Mouse (Mus musculus) midbrain, embryonic 14.5 days (tissue): ENCODE results near the gene Atg2a. TPM values are rescaled to one million over a fixed set of nuclear protein-coding genes. Genes with fewer than 3 reads are reported as not detected.
"Not testable (repeated sequence)": the region's sequence is repeated elsewhere in the genome, so short reads cannot be mapped to it uniquely, and the experiment has no call there.

Source experiments
- ATAC-seq: fragments of 200-750 bp; cut with Nextera tagmentation; 2 replicates; pipeline ENCODE4 v1.8.0; 2017; ENCODE audit warnings: moderate number of reproducible peaks, moderate library complexity; ENCODE audit not compliant: low FRiP score, low TSS enrichment
- DNase-seq: peaks from one replicate; pipeline ENCODE4 v3.0.0-alpha.2; 2015
- H3K27ac ChIP-seq: fragments of 300-500 bp; sonication (generic); replicated peaks from 2 replicates; pipeline ENCODE4 v1.5.1; 2014; ENCODE audit warnings: mild to moderate bottlenecking, low read depth, low read length, moderate library complexity
- H3K27me3 ChIP-seq: fragments of 300-500 bp; sonication (generic); 2 replicates; pipeline ENCODE4 v1.6.1; 2014; ENCODE audit warnings: low read length, control low read depth, mixed read lengths; ENCODE audit not compliant: control insufficient read depth, insufficient read depth
- H3K36me3 ChIP-seq: fragments of 300-500 bp; sonication (generic); 2 replicates; pipeline ENCODE4 v1.6.1; 2014; ENCODE audit warnings: low read length, control low read depth; ENCODE audit not compliant: control insufficient read depth, insufficient read depth
- H3K4me1 ChIP-seq: fragments of 300-500 bp; sonication (generic); 2 replicates; pipeline ENCODE4 v1.6.1; 2014; ENCODE audit warnings: mild to moderate bottlenecking, antibody characterized with exemption, low read length, control low read depth; ENCODE audit not compliant: control insufficient read depth, insufficient read depth
- H3K4me2 ChIP-seq: fragments of 300-500 bp; sonication (generic); 2 replicates; pipeline ENCODE4 v1.6.1; 2014; ENCODE audit warnings: mild to moderate bottlenecking, low read length, moderate library complexity
- H3K4me3 ChIP-seq: fragments of 300-500 bp; sonication (generic); replicated peaks from 2 replicates; pipeline ENCODE4 v1.5.1; 2014; ENCODE audit warnings: low read depth, low read length
- H3K9ac ChIP-seq: fragments of 300-500 bp; sonication (generic); replicated peaks from 2 replicates; pipeline ENCODE4 v1.6.1; 2014; ENCODE audit warnings: mild to moderate bottlenecking, low read length, moderate library complexity
- H3K9me3 ChIP-seq: fragments of 300-500 bp; sonication (generic); 2 replicates; pipeline ENCODE4 v1.6.1; 2016; ENCODE audit warnings: low read length, control low read depth, mixed read lengths; ENCODE audit not compliant: control insufficient read depth
- WGBS: fragments of 180-500 bp; shearing (Covaris S2); extraction: QIAGEN DNeasy Blood & Tissue Kit; methylation state at CpG from one replicate; pipeline ENCODE4 v1.1.7; 2014; 5-methylcytosine and 5-hydroxymethylcytosine counted together
- polyA plus RNA-seq: library from polyadenylated mRNA; unstranded; fragments of >200 nt; fragmentation: Nextera tagmentation; extraction: Ambion mirVana; gene quantifications from 2 replicates; pipeline ENCODE4 v1.2.1, GENCODE M21; 2014

Gene Atg2a
- polyA plus RNA-seq, 1 experiment from 2014 or later = 15.4 TPM

DNA sequence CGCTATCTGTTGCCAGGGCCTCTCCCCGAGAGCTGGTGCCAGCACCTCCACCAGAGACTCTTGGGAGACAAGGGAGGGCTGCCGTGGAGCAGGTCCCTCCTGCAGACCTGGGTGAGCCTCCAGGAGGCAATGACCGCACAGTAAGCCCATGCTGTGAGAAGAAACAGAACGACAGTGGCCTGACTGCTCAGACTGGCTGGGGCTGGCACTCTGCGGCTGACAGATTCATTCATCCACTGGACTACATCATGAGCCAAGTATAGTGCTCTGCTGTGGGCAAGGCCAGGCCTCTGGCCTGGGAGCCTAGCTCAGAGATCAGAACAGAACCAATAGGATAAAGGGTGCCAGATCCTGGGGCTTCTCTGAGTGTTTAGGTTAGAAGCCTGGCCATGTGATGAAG lies 62.4 kb downstream of the Atg2a start:
- no peak overlapping the region for H3K4me2 ChIP-seq
- WGBS = 82% methylated on average over 6 of the region's 6 CpGs
- DNase-seq (no peak), ATAC-seq (no peak)
- peaks cover 18% of the 10 kb centered on the region for H3K36me3 ChIP-seq
- H3K9me3 ChIP-seq = no peaks in the 10 kb centered on the region
- H3K27me3 ChIP-seq = no peaks in the 10 kb centered on the region
- H3K4me3 ChIP-seq = no peak overlapping the region
- H3K27ac ChIP-seq = no peak overlapping the region
- H3K9ac ChIP-seq = no peak overlapping the region
- no peaks in the 10 kb centered on the region for H3K4me1 ChIP-seq

DNA sequence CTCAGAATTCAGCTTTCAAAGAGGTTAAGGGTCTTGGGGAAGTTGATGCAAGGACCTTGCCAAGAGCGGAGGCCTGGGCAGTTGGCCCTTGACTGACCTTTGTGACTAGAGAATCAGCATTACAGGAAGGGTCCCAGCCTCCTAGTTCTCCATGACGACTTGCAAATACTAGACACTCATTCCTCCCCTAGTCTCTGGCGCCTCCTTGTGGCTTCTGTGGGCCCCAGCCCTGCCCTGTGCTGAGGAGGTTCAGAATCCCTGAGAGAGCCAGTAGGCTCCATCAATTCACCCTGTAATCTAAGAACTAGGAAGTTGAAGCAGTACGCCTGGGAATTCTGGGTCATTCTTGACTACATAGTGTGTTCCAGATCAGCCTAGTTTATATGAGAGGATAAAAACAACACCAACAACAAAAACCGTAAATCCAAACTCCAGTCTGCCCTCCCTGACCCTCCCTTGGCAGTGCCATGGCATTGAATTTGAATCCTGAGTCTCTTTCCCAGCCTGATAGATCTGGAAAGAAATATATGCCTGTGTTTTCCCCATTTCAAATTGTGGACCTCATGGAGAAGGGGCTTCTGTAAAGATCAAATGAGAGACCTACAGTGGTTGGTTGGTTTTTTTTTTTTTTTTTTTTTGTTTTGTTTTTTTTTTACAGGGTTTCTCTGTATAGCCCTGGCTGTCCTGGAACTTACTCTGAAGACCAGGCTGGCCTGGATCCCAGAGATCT lies 63.5 kb downstream of the Atg2a start:
- Histone ChIP-seq H3K4me3 (no peak overlapping the region), H3K27ac (no peak overlapping the region), H3K4me2 (no peak overlapping the region), H3K9ac (no peak overlapping the region), H3K27me3 (no peaks in the 10 kb centered on the region), H3K4me1 (no peaks in the 10 kb centered on the region), H3K9me3 (no peaks in the 10 kb centered on the region), H3K36me3 (peaks cover 7% of the 10 kb centered on the region)
- 24% methylated on average over 5 of the region's 5 CpGs for WGBS
- ATAC-seq (no peak), DNase-seq (peak; percentile 85)

DNA sequence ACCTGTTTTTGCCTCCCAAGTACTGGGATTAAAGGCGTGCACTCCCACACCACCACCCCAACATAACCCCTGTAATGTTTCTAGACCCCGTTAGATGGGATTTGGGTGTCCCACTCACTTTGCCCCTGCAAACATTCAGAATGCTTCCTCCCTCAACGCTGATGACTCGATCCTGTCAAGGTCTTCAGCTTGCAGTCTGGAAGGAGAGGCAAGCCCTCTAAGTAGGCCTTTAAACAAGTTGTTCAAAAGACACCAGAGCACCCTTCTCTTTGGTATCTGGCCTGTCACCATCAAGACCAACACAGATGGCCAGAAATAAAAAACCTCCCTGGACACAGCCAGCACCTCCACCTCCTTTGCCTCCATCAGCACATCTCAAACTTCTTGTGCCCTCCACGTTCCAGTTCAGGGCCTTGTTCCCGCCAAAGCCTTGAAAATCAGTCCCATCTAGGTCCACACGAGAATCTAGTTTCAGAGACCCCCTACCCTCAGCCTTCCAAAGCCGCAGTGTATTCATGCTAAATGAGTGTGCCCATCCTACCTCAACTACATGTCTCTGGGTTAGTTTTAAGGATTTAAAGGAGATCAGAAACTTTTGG lies 64.1 kb downstream of the Atg2a start:
- H3K27me3 ChIP-seq = no peaks in the 10 kb centered on the region
- H3K4me2 ChIP-seq = peak overlapping the region; percentile 59
- H3K27ac ChIP-seq = no peak overlapping the region
- WGBS = 56% methylated on average over 8 of the region's 8 CpGs
- H3K4me1 ChIP-seq = no peaks in the 10 kb centered on the region
- H3K9me3 ChIP-seq = no peaks in the 10 kb centered on the region
- H3K4me3 ChIP-seq = peak overlapping the region; percentile 45; the same call in 1 of the 2 replicates
- H3K9ac ChIP-seq = no peak overlapping the region
- 0 out of 2 replicates have a peak, but pooled peaks cover 4% of the 10 kb centered on the region for H3K36me3 ChIP-seq
- DNase-seq (no peak), ATAC-seq (no peak)

DNA sequence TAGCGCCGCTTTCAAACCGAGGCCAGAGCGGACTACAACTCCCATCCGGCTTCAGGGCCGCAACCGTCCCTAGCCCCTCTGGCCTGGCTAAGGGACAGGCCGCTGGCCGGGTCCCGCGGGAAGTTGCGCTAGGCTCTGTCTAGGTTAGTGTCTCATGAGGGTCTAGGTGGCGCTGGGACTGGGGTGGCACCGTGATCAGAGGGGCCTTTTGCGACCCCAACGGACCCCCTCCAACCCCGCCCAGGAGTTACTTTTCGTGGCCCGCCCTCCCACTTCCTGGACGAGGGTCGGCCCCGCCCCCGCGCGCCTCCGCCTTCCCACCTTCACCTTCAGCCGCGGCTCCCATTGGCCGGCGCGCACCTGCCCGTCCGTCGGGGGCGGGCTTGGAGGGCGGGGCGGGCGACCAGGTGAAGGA lies 64.7 kb downstream of the Atg2a start, which contains the start of gene Cdc42bpg:
Gene Cdc42bpg (plus strand): TSS at position 320 of the 415 bp plus-strand sequence.
- H3K4me3 ChIP-seq = peak within 1 kb of the TSS; percentile 45
- DNase-seq (peak; percentile 82), ATAC-seq (peak; percentile 69; the same call in 1 of the 2 replicates)
- H3K27me3 ChIP-seq = no peaks in the 10 kb centered on the region
- no peaks in the 10 kb centered on the region for H3K4me1 ChIP-seq
- H3K9ac ChIP-seq = peak within 1 kb of the TSS; percentile 42; the same call in 1 of the 2 replicates
- H3K27ac ChIP-seq = 0 out of 2 replicates have a peak within 1 kb of the TSS, but pooled peaks have one; percentile 13
- peak within 1 kb of the TSS; percentile 59 for H3K4me2 ChIP-seq
- 0 out of 2 replicates have a peak, but pooled peaks cover 4% of the 10 kb centered on the region for H3K36me3 ChIP-seq
- no peaks in the 10 kb centered on the region for H3K9me3 ChIP-seq
- under 1% methylated on average over 37 of the region's 38 CpGs for WGBS

DNA sequence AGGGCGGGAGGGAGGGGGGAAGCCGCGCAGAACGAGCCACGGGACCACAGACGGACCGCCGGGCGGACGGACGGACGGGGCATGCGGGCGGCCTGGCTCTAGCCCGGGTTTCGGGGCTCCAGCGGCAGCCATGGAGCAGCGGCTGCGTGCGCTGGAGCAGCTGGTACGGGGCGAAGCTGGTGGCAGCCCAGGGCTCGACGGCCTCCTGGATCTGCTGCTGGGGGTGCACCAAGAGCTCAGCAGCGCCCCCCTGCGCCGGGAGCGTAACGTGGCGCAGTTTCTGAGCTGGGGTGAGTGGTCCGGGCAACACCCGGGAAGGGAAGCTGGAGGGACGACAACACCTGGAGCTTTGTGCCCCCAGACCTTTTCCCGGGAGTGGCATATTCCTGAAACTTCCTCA lies 65.1 kb downstream of the Atg2a start:
- Histone ChIP-seq H3K4me1 (no peaks in the 10 kb centered on the region), H3K27me3 (no peaks in the 10 kb centered on the region), H3K4me3 (peak overlapping the region; percentile 45), H3K9ac (peak overlapping the region; percentile 42; the same call in 1 of the 2 replicates), H3K36me3 (0 out of 2 replicates have a peak, but pooled peaks cover 4% of the 10 kb centered on the region), H3K4me2 (peak overlapping the region; percentile 59), H3K27ac (0 out of 2 replicates have a peak overlapping the region, but pooled peaks have one; percentile 13), H3K9me3 (no peaks in the 10 kb centered on the region)
- peak; percentile 67 for ATAC-seq
- under 1% methylated on average over 34 of the region's 34 CpGs for WGBS
- DNase-seq = peak; percentile 82

DNA sequence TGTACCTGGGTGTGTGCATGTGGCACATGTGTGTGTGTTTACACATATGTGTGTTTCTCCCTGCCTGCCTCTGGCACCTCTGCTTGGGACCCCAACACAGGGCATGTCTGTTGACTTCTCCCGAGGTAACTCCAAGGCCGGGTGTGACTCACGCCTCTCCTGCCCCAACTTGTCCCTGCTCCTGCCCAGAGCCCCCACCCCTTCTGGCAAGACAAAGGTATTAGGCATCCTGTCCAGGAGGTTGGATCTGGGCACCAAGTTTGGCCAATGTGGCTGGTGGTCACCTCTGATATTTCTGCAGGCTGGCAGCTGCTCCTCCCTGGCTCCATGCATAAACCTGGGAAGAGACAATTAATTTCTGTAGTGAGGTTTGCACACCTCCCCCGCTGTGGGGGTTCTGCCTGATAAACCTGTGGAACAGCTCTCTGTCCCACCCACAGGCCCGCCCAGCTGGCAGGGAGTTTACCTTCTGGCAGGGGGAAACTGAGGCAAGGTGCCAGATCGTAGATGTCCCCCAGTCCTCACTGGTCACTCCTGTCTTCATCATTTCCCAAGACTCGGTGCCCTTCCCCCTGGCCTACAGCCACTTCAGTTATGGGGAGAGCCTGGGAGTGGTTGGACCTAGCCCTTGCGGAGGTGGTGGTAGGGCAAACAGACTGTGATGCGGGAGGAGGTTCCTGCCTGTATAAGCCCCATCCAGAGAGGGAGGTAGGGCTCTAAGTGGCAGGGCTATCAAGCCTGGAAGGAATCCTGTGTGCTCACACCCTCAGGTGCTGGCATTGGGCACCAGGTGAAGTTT lies 66.5 kb downstream of the Atg2a start:
- Histone ChIP-seq H3K4me3 (no peak overlapping the region), H3K36me3 (0 out of 2 replicates have a peak, but pooled peaks cover 4% of the 10 kb centered on the region), H3K9me3 (no peaks in the 10 kb centered on the region), H3K4me1 (no peaks in the 10 kb centered on the region), H3K9ac (no peak overlapping the region), H3K27me3 (no peaks in the 10 kb centered on the region), H3K27ac (no peak overlapping the region), H3K4me2 (no peak overlapping the region)
- no peak for DNase-seq
- 90% methylated on average over 9 of the region's 9 CpGs for WGBS
- ATAC-seq = no peak

DNA sequence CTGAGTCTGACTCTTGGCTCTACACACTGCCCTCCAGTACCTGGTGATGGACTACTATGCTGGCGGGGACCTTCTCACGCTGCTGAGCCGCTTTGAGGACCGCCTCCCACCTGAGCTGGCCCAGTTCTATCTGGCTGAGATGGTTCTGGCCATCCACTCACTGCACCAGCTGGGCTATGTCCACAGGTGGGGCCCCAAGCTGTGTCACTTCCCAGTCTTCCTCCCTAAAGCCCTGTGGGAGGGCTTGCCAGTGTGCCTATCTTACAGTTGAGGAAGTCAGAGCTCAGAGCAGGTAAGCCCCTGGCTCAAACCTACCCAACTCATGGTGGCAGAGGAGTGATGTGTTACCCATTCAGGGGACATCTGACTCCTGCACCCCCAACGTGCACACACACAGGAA lies 68.7 kb downstream of the Atg2a start:
- DNase-seq = no peak
- Histone ChIP-seq H3K9ac (no peak overlapping the region), H3K4me2 (no peak overlapping the region), H3K27me3 (no peaks in the 10 kb centered on the region), H3K4me3 (no peak overlapping the region), H3K27ac (no peak overlapping the region), H3K36me3 (0 out of 2 replicates have a peak, but pooled peaks cover 4% of the 10 kb centered on the region), H3K4me1 (no peaks in the 10 kb centered on the region), H3K9me3 (no peaks in the 10 kb centered on the region)
- ATAC-seq = no peak
- WGBS = 88% methylated on average over 5 of the region's 5 CpGs

DNA sequence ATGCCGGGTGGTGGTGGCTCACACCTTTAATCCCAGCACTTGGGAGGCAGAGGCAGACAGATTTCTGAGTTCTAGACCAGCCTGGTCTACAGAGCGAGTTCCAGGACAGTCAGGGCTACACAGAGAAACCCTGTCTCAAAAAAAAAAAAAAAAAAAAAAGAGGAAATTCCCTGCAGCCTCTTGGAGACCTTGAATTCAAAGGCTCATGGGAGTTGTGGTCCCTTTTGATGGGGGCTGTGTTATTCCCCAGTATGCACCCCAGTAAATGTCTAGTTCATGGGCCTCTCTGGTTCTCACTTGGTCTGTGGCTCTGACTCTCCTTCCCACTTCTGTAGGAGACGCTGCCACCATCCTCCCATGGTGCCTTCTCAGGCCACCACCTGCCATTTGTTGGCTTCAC lies 70.3 kb downstream of the Atg2a start:
- not testable (repeated sequence) for H3K9ac ChIP-seq, H3K4me3 ChIP-seq, H3K27ac ChIP-seq, H3K9me3 ChIP-seq, H3K36me3 ChIP-seq, ATAC-seq, DNase-seq, H3K4me2 ChIP-seq, H3K27me3 ChIP-seq, H3K4me1 ChIP-seq
- 91% methylated on average over 3 of the region's 3 CpGs for WGBS
